Mouse (Mus musculus): ENCODE data around the gene Slc28a2. TPM values are rescaled to one million over a fixed set of nuclear protein-coding genes. Genes with fewer than 3 reads are reported as not detected.
"Not testable (repeated sequence)": the region's sequence is repeated elsewhere in the genome, so short reads cannot be mapped to it uniquely, and the experiment has no call there.

Gene Slc28a2
- 100 to 1,000 TPM; 153 to 175 TPM for polyA plus RNA-seq (2017; shearing (Covaris generic))

DNA sequence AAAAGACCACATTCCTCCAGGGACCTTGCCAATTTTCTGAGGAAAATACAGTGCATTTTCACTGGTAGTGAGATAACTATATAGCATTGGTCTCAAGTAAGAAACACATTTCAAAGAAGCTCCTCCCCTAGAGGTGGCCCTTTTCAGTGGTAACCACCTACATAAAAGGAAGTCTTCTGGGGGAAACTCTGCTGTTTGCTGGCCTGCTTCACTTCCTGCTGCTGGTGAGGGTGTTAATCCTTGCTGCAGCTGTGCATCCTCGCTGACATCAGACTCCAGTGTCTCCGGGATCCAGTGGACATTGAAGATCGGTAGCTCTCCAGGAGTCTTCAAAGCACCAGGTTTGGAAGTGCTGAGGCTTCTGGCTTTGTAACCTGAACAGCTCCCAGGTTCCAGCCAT, at the start of gene Slc28a2:
TSS of gene Slc28a2 (plus strand) at position 278 of the 400 bp plus-strand sequence.
- peak; percentile 96 for ATAC-seq

DNA sequence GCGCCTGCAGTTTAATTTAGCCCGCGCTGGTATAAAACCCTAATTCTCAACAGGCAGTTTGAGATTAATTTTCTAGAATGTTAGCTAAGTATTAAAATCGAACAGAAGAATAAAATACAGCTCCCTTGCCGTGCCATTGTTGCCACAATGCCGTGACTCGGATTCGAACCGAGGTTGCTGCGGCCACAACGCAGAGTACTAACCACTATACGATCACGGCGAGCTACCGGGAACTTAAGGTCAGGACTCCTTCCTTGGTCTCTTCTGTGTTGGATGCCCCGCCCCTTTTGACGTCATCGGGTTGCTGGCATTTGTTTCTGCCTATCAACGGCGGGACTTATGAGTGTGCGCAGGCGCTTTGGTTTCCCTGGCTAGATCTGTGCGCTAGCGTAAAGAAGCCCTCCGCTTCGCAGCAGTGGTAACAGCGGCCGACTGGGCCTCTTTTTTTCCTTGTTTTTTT, 49.0 kb upstream of the Slc28a2 start:
- ATAC-seq = peak; percentile 71

DNA sequence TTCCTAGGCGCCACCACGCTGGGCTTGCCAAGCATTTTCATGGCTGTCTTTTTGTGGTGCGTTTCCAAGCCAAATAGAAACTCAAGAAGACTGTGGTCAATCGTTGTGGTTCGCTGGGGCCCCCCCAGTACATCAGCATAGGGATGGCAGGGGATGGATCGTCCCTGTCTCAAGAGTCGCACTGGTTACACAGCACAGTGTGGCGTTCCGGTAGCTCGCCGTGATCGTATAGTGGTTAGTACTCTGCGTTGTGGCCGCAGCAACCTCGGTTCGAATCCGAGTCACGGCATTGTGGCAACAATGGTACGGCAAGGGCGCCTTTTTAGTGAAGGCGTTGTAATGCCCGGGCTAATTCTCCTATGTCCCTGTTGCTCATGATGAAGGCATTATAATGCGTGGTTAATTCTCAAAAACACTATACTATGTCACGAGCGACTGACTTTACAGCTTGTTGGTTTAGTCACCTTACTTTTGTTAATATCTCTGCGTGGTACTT, 48.5 kb upstream of the Slc28a2 start:
- ATAC-seq = peak; percentile 40

DNA sequence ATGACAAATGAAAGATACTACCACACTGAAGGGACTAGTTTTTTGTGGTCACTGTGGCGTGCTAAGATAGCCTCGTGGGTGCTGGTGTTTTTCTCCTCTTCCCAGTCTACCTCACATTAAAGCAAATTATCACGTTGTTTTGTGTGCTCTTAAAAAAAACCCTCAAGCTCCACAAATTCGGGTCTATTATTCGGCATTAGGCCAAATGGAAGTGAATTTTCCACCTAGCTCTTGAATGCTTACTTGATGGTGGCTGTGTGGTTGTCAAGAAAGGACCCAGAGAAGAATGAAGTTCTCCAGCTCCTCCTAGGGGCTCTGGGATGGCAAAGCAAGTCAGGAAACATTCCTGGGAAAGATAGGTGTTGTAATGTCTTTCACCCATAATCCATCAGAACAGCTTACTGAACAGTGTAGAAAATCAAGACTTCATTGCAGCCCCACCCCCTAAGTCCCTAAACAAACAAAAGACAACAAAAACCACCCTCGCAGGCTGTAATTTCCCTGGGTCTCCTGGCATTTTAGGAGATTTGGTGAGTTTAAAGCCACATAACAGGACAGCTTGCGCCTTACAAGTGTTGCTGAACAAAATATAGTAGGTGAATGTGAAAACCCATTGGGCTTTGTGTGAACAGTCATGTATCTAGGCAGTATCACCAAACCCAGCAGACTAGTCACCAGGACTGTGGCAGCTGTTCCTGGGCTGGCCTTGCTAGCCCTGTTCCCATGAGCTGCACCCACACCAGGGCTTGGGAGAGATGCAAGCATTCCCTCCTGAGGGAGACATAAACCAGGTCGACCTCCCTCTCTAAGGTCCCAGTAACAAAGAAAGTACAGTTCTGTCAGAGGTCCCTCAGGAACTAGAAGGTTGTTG, 47.6 kb upstream of the Slc28a2 start:
- ATAC-seq = no peak

DNA sequence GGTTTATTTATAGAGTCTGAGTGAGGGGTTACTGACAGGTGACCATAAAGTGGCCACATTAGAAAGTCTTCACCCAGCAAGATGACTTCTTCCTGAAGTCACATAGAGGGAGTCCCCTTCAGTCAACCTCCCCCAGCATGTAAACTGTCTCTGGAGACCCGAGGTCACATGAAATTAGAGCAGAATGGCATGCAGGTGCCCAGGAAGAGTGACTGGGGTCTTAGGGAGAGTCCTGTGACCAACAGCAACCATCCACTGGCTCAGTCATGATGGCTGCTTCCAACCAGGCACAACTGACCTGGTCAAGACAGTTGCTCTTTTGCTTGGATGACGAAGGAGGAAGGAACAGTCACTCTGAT, 47.0 kb upstream of the Slc28a2 start:
- no peak for ATAC-seq

DNA sequence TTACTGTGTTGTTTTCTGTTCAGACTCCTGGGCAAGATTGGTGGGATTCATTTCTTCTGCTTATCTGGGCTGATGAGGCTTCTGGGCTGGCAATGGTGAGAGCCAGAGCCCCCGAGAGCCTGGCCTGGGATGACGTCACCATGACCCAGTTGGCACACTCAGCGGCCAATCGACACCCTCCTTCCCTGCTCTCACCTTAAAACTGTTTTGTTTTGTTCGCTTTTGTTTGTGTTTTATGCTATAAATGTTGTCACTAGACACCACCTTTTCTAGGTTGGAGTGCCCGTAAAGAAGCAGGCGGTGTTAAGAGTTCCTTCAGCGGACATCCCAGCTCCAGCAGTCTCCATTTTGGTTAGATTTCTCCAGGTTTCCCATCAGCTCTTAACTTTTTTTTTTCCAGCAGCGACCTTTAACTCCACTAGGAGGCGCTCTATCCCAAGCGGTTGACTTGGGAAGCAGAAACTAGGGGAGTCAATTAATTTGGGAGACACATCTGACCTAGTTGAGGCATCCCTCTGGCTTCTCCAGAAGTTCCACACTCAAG, 45.4 kb upstream of the Slc28a2 start:
- no peak for ATAC-seq

DNA sequence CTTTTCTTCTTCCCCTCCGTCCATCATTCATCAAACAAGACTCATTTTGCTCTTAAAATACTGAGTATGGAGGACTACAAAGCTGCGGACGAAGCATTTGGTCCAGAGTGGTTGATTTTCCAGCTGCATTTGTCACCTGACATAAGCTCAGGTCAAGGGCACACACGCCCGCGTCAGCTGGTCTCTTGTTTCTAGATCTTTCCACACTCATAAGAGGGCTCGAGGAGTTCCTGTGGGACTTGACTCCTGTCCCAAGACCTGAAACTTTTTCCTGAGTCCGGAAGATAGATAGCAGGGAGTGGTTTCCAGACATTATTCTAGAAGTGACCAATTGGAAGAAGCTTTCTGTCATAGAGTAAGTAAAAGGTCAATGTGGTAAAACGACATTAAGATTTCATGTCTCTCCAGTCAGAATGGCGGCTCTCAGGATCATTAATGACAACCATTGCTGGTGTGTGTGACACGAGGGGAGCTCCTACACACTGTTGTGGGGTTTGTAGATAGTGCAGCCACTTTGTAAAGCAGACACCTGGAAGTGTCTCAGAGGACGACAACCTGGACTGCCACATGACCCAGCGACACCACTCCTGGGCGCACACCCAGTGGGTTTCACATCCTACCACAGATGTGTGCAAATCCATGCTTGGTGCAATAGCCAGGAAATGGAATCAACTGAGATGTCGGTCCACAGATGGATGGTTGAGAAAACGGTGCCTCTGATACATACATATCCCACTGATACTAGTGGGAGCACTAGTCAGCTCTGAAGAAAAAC, 44.8 kb upstream of the Slc28a2 start:
- no peak for ATAC-seq

DNA sequence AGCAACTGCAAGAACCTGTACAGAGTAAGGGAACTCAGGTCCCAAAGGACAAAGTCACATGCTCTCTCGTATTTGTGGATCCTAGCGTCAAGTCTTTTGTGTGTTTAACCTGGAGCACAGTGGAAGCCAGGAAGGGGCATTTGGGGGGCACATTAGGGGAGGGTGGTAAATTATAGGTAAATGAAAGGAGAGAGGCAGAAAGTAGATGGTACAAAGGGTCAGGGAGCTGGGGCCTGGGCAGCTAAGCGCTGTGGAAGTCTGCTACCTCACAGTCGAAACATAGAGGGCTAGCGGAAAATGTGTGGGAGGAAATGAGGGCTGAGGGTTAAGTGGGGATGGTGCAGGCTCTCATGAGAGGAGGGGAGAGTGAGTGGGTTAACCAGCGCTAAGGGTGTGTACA, 44.2 kb upstream of the Slc28a2 start:
- ATAC-seq = no peak

DNA sequence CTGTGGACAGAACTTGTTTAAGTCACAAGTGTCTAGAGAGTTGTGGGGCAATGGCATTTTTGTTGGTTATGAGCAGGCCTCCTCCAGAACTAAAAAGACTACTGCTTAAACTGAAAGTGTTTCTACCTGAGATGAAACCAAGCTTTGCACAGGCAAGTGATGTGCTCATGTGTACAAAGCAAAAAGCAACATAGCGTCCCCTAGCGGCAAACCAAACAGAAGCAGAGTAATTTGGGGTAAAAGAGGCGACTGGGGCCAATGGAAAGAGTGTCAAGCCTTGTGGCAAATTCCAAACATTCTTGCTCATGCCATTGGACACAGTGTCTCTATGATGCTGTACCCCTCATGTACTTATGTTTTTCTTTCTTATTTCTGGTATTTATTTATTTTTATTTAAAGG, 41.2 kb upstream of the Slc28a2 start:
- no peak for ATAC-seq

DNA sequence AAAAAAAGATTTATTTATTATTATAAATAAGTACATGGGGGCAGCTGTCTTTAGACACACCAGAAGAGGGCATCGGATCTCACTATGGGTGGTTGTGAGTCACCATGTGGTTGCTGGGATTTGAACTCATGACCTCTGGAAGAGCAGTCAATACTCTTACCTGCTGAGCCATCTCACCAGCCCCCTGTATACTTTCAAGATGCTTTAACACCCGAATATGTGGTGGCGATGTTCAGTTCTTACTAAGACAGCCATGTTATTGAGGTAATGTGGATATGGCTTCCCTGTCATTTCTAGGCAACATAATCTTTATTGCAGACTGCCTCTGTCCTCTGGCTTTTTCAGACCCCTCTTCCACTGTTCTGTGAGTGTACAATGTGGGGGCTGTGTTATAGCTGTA, 39.1 kb upstream of the Slc28a2 start:
- not testable (repeated sequence) for ATAC-seq

DNA sequence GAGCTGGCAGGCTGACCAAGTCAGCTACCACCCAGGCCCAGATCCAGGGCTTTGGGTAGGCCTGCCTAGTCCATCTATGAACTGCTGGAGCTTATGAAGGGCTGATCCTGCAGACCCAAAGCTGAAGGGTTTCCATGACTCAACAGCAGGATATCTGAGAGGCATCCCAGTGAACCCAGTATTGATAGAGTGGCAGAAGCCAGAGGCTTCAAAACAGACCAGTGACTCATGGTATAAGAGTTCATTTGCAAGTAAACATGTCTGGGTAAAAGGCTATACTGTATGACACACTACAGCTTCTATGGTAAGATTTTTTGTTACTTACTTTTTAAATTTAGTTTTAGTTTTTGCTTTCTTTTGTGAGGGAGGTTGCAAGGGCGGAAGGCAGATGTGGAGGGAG, 30.1 kb upstream of the Slc28a2 start:
- ATAC-seq = no peak

DNA sequence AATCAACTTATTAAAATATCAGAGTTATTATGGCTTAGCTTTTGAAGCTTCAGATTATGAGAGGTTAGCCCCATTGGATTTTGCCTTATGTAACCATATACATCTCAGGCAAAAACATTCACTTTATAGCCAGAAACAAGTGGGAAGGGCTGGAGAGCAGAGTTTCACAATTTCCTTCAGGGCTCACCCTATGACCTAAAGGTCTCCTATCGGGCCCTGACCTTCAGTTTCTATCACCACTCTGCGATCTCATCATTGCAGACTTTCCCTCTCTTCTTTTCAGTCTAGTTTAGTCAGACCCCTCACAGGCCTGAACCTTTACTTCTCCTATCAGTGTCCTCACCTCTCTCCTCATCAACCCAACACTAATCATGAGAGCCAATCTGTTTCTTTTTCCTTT, 18.7 kb upstream of the Slc28a2 start:
- ATAC-seq = no peak

DNA sequence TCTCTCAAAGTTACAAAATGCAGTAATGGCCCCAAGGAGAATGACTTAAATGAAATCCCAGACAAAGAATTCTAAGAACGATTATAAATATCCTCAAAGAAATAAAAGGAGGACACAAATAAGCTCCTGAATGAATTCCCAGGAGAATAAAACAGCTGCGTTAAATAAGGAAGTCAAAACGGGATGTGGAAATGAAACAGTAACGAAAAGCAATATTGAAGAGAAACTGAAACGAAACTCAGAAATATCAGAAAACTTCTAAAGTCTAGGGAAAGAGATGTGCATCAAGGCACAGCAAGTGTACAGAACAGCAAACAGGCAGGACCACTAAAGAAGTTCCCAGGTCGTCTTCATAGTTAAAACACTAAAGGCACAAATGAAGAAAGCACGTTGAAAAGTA, 17.3 kb upstream of the Slc28a2 start:
- peak; percentile 51 for ATAC-seq

DNA sequence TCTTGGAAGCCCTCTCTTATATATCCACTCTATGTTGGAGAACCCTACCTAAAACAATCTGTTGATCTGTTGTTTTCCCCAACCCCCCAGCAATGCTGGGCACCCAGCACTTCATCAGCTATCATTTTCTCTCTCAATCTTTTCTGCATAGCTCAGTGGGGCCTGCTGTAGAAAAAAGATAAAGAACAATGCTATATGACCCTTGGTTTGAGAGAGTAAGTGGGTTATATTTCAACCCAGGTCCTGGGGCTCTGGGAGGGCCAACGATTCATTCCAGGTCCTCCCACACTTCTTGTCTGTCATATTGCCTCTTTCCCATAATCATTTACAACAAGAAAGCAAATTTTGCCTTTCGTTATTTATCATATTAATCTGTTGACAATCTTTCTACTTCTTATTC, 368 bp downstream of the Slc28a2 start:
- ATAC-seq = not testable (repeated sequence)

DNA sequence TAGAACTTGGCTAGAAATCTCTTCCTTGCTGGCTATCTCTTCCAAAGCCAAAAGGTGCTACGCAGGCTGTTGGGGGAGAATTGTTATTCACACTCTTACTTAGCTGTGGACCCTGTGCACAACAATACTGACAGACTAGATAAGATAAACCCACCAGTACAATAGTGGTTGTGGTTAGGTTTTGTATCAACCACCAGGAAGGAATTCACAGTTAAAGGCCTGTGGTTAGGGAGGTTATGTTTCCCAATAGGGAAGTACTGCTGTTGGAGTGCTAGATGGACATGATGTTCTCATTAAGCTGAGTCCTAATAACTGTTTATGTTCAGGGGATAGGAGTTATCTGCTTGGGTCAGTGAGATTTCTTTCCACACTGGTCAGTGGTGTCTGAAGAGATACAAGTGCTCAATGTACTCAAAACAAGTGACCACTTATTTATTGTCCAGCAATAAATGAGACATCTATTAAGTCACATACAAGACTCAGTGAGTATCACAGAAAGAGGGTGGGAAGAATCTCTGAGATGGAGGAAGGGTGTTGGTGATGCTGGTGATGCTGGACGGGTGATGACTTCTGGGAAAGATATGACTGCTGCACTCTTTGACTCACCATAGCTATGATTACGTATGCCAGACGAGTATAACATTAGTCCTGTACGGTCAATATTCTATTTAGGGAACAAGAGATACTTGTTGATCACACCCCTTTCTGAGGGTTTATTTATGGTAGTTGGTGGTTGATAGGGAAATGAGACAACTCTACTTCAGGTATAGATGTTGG, 12.6 kb downstream of the Slc28a2 start:
- ATAC-seq = not testable (repeated sequence)

DNA sequence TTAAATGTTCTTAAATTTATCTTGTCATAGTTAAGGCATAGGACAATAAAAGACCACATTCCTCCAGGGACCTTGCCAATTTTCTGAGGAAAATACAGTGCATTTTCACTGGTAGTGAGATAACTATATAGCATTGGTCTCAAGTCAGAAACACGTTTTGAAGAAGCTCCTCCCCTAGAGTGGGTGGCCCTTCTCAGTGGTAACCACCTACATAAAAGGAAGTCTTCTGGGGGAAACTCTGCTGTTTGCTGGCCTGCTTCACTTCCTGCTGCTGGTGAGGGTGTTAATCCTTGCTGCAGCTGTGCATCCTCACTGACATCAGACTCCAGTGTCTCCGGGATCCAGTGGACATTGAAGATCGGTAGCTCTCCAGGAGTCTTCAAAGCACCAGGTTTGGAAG, 14.2 kb downstream of the Slc28a2 start:
- ATAC-seq = peak; percentile 100

DNA sequence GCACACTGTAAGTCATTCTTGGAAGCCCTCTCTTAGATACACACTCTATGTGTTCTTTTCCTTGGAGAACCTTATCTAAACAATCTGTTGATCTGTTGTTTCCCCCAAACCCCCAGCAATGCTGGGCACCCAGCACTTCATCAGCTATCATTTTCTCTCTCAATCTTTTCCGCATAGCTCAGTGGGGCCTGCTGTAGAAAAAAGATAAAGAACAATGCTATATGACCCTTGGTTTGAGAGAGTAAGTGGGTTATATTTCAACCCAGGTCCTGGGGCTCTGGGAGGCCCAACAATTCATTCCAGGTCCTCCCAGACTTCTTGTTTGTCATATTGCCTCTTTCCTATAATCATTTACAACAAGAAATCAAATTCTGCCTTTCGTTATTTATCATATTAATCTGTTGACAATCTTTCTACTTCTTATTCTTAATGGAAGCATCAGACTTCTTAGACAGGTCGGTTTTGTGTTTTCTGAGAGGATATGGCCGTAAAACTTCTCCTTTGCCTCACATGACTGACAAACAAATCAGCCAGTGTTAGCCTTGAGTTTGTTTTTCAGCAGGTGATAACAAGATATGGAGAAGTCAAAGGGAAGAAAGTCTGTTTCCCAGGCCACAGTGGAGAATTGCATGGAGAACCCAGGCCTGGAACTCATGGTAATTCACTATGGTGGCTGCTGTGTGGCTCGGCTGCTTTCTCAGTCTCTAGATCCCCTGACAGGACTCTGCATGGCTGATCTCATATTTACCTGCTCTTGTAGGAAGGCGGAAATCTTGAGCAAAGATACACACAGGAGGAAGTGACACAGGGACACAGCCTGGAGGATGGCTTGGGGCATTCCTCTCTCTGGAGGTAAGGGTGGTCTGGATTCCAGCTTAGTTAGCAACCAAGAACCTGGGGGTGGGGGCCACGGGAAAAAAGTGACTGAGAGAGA, 15.0 kb downstream of the Slc28a2 start:
- ATAC-seq = no peak

DNA sequence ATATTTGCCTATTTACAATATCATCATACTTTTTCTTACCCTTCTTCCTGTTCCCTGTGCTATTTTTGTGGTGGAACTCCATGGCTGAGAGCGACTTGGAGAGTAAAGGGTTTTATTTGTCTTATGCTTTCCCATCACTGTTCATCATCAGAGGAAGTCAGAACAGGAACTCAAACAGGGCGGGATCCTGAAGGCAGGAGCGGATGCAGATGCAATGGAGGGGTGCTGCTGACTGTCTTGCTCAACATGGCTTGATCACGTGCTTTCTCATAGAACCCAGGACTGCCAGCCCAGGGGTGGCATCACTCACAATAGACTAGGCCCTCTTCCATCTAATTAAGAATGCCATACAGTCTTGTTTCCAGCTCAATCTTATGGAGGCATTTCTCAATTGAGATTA, 24.1 kb downstream of the Slc28a2 start:
- ATAC-seq = no peak

DNA sequence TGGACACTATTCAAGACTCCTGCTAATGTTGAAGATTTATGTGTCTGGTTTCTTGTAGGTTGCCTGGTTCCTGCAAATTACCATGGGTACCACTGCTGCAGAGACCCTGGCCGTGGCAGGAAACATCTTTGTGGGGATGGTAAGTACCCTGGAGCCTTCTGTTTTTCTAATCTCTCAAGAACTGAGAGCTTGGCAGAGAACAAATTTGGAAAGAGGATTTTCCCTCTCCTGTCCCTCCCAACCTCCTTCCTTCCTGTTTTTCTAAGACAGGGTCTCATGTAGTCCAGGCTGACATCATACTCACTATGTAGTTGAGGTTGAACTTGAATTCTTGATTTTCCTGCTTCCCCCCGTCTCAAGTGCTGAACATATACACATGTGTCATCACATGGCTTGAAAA, 26.1 kb downstream of the Slc28a2 start:
- ATAC-seq = no peak

DNA sequence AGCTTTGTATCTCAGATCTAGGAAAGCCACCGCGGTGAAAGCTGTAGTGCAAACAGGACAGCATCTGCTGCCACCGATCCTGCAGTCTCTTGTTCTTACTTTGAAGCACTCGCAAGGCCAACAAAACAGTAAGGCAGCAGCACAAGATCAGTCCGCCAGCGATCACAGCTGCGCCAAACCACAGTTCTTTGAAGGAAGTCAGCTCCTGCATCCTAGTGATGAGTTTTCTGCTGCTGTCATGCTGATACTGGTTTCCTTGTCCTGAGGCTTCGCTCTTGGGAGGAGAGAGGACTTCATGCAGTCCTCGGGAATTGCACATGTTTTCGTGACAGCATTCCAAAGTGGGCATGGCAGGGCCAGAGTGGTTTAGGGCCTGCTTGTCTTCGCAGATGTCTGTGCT, 40.6 kb downstream of the Slc28a2 start:
- ATAC-seq = peak; percentile 16

DNA sequence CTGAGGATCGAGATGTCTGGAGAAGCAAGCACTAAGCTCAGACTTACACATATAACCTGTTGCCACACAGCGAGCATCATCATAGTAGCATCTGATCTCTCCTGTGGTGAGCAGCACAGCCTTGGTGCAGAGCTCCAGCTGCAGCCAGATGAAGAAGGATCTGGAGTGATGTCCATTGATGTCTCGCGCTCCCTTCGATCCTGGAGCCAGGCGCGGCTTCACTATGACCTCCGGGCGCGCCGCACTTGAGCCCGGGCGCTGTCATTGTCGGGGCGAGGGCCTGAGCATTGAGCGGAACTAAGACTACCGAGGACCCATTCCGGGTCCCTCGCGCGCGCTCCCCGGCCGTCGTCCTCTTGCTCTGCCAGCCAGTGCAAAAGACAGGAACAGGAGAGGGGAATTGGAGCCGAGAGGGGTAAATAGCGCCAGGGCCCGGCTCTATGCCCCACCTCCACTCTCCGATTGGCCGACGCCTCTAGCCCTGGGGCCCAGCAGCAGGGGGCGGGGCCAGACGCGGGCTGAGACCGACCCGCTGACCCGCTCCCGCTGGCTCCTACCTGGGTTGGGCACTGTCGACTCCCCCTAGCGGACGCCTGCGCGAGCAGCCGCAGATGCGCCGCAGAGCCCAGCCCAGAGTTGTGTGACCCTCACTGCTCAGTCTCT, 41.2 kb downstream of the Slc28a2 start:
- ATAC-seq = peak; percentile 76

All from CD4-positive, CD25-positive, alpha-beta regulatory T cell, adult 4 months (primary cell).